Mouse (Mus musculus): Measurements from ENCODE around the gene Olfr153.
"Not testable (repeated sequence)": the region's sequence is repeated elsewhere in the genome, so short reads cannot be mapped to it uniquely, and the experiment has no call there.

The Olfr153 gene

GRCm38 (mm10) chr2:87531496-87531895, at the start of gene Olfr153:
Gene Olfr153, plus strand, starts transcription at chr2:87531796.
- no peak for DNase-seq (ENCODE audit: low read depth)

- DNase-seq (ENCODE audit: low read depth): no peak
Observed at GRCm38 (mm10) chr2:87482276-87482675, 49.3 kb upstream of the Olfr153 start.

- DNase-seq (ENCODE audit: low read depth): not testable (repeated sequence)
Observed at GRCm38 (mm10) chr2:87496993-87497392, 34.6 kb upstream of the Olfr153 start, which contains the start of gene Pramel7. Gene Pramel7, minus strand, starts transcription at chr2:87497093.

GRCm38 (mm10) chr2:87506265-87506664, 25.3 kb upstream of the Olfr153 start, which contains the start of gene Pramel6:
Gene Pramel6, plus strand, starts transcription at chr2:87506565.
- DNase-seq (ENCODE audit: low read depth): no peak

GRCm38 (mm10) chr2:87515046-87515445, 16.6 kb upstream of the Olfr153 start:
- DNase-seq (ENCODE audit: low read depth): no peak

GRCm38 (mm10) chr2:87515457-87516060, 16.0 kb upstream of the Olfr153 start:
- no peak for DNase-seq (ENCODE audit: low read depth)

- DNase-seq (ENCODE audit: low read depth): no peak
Observed at GRCm38 (mm10) chr2:87516581-87516980, 15.0 kb upstream of the Olfr153 start.

- no peak for DNase-seq (ENCODE audit: low read depth)
Observed at GRCm38 (mm10) chr2:87520651-87521050, 10.9 kb upstream of the Olfr153 start.

- not testable (repeated sequence) for DNase-seq (ENCODE audit: low read depth)
Observed at GRCm38 (mm10) chr2:87525899-87526616, 5.5 kb upstream of the Olfr153 start.

GRCm38 (mm10) chr2:87534826-87535225, 3.2 kb downstream of the Olfr153 start:
- no peak for DNase-seq (ENCODE audit: low read depth)

GRCm38 (mm10) chr2:87545442-87545841, 13.8 kb downstream of the Olfr153 start, which contains the start of gene Olfr1128:
Gene Olfr1128, minus strand, starts transcription at chr2:87545542.
- no peak for DNase-seq (ENCODE audit: low read depth)

GRCm38 (mm10) chr2:87573602-87574001, 42.0 kb downstream of the Olfr153 start, which contains the start of gene Olfr1129:
Gene Olfr1129, plus strand, starts transcription at chr2:87573902.
- DNase-seq (ENCODE audit: low read depth): not testable (repeated sequence)

All from NIH3T3 (cell line).